Mouse (Mus musculus): ENCODE data around the gene Ube2q2.
"Not testable (repeated sequence)": the region's sequence is repeated elsewhere in the genome, so short reads cannot be mapped to it uniquely, and the experiment has no call there.

Gene Ube2q2

GRCm38 (mm10) chr9:55243280-55243679, 94.6 kb downstream of the Ube2q2 start:
- no peak for DNase-seq

GRCm38 (mm10) chr9:55244079-55244478, 95.4 kb downstream of the Ube2q2 start:
- no peak for DNase-seq

GRCm38 (mm10) chr9:55245057-55245750, 96.5 kb downstream of the Ube2q2 start:
- not testable (repeated sequence) for DNase-seq

GRCm38 (mm10) chr9:55246440-55246839, 97.8 kb downstream of the Ube2q2 start:
- DNase-seq: no peak

- no peak for DNase-seq
These were observed 98.3 kb downstream of the Ube2q2 start for GRCm38 (mm10) chr9:55246918-55247317.

- DNase-seq: no peak
These were observed 99.8 kb downstream of the Ube2q2 start for GRCm38 (mm10) chr9:55248465-55248864.

GRCm38 (mm10) chr9:55250595-55251247, 102.1 kb downstream of the Ube2q2 start:
- DNase-seq: no peak

GRCm38 (mm10) chr9:55252097-55252496, 103.4 kb downstream of the Ube2q2 start:
- DNase-seq: not testable (repeated sequence)

GRCm38 (mm10) chr9:55253849-55254248, 105.2 kb downstream of the Ube2q2 start:
- DNase-seq: no peak

GRCm38 (mm10) chr9:55255056-55255455, 106.4 kb downstream of the Ube2q2 start:
- DNase-seq: no peak

GRCm38 (mm10) chr9:55255604-55256003, 107.0 kb downstream of the Ube2q2 start:
- no peak for DNase-seq

- no peak for DNase-seq
These were observed 108.5 kb downstream of the Ube2q2 start for GRCm38 (mm10) chr9:55257105-55257504.
